Mouse (Mus musculus): ENCODE data around the gene Fign.

Fign gene

GRCm38 (mm10) chr2:64097937-64098617 lies at the start of gene Fign:
Gene Fign (minus strand): TSS chr2:64098038.
- no peak for DNase-seq (ENCODE audit: low spot score)

- DNase-seq (ENCODE audit: low spot score): no peak
Measured at GRCm38 (mm10) chr2:64133597-64133996, 35.8 kb upstream of the Fign start.

GRCm38 (mm10) chr2:64120495-64120894 lies 22.7 kb upstream of the Fign start:
- no peak for DNase-seq (ENCODE audit: low spot score)

GRCm38 (mm10) chr2:64116613-64117012 lies 18.8 kb upstream of the Fign start:
- DNase-seq (ENCODE audit: low spot score): no peak

- DNase-seq (ENCODE audit: low spot score): no peak
Measured at GRCm38 (mm10) chr2:64111133-64111532, 13.3 kb upstream of the Fign start.

GRCm38 (mm10) chr2:64109860-64110259 lies 12.0 kb upstream of the Fign start:
- no peak for DNase-seq (ENCODE audit: low spot score)

GRCm38 (mm10) chr2:64108040-64108439 lies 10.2 kb upstream of the Fign start:
- DNase-seq (ENCODE audit: low spot score): no peak

GRCm38 (mm10) chr2:64098618-64099320 lies 931 bp upstream of the Fign start:
- no peak for DNase-seq (ENCODE audit: low spot score)

- DNase-seq (ENCODE audit: low spot score): no peak
Measured at GRCm38 (mm10) chr2:64096721-64097411, 972 bp downstream of the Fign start.

- DNase-seq (ENCODE audit: low spot score): no peak
Measured at GRCm38 (mm10) chr2:64096176-64096575, 1.7 kb downstream of the Fign start.

- DNase-seq (ENCODE audit: low spot score): no peak
Measured at GRCm38 (mm10) chr2:64095561-64095960, 2.3 kb downstream of the Fign start.

GRCm38 (mm10) chr2:64093087-64093486 lies 4.8 kb downstream of the Fign start:
- no peak for DNase-seq (ENCODE audit: low spot score)

- no peak for DNase-seq (ENCODE audit: low spot score)
Measured at GRCm38 (mm10) chr2:64083853-64084427, 13.9 kb downstream of the Fign start.

- no peak for DNase-seq (ENCODE audit: low spot score)
Measured at GRCm38 (mm10) chr2:64079765-64080164, 18.1 kb downstream of the Fign start.

- DNase-seq (ENCODE audit: low spot score): no peak
Measured at GRCm38 (mm10) chr2:64078551-64078950, 19.3 kb downstream of the Fign start.

GRCm38 (mm10) chr2:64077846-64078245 lies 20.0 kb downstream of the Fign start:
- DNase-seq (ENCODE audit: low spot score): no peak

GRCm38 (mm10) chr2:64075873-64076272 lies 22.0 kb downstream of the Fign start:
- no peak for DNase-seq (ENCODE audit: low spot score)

GRCm38 (mm10) chr2:64074602-64075389 lies 23.0 kb downstream of the Fign start:
- no peak for DNase-seq (ENCODE audit: low spot score)

GRCm38 (mm10) chr2:64072158-64072557 lies 25.7 kb downstream of the Fign start:
- no peak for DNase-seq (ENCODE audit: low spot score)

- DNase-seq (ENCODE audit: low spot score): peak; percentile 69
Measured at GRCm38 (mm10) chr2:64069950-64070695, 27.7 kb downstream of the Fign start.

GRCm38 (mm10) chr2:64065511-64065910 lies 32.3 kb downstream of the Fign start:
- no peak for DNase-seq (ENCODE audit: low spot score)

Measured in adipocyte (in vitro differentiated cells).